Mouse (Mus musculus) R1 (cell line): Measurements from ENCODE around the gene Csk.

Experiments
- DNase-seq: peaks from one replicate; pipeline ENCODE4 v3.0.0-alpha.2; 2018; ENCODE audit warnings: low read depth, low spot score

The Csk gene

GRCm38 (mm10) chr9:57653283-57653682, at the start of gene Csk:
Csk (minus strand) TSS chr9:57653631.
- no peak for DNase-seq

- DNase-seq: no peak
These were observed 45.2 kb upstream of the Csk start for GRCm38 (mm10) chr9:57698466-57699150.

- peak; percentile 37 for DNase-seq
These were observed 43.9 kb upstream of the Csk start for GRCm38 (mm10) chr9:57697380-57697779.

GRCm38 (mm10) chr9:57696380-57697285, 43.2 kb upstream of the Csk start:
- DNase-seq: peak; percentile 55

- no peak for DNase-seq
These were observed 40.7 kb upstream of the Csk start for GRCm38 (mm10) chr9:57694108-57694507.

GRCm38 (mm10) chr9:57688606-57689005, 35.2 kb upstream of the Csk start:
- DNase-seq: no peak

- peak; percentile 79 for DNase-seq
These were observed 34.7 kb upstream of the Csk start for GRCm38 (mm10) chr9:57688158-57688557.

GRCm38 (mm10) chr9:57687751-57688150, 34.3 kb upstream of the Csk start, which contains the start of gene Cyp1a1:
Cyp1a1 (plus strand) TSS chr9:57687928.
- DNase-seq: no peak

- no peak for DNase-seq
These were observed 32.6 kb upstream of the Csk start for GRCm38 (mm10) chr9:57686011-57686410.

GRCm38 (mm10) chr9:57683520-57683919, 30.1 kb upstream of the Csk start, which contains the start of gene Cyp1a2:
Cyp1a2 (minus strand) TSS chr9:57683703.
- no peak for DNase-seq

GRCm38 (mm10) chr9:57681411-57681810, 28.0 kb upstream of the Csk start:
- peak; percentile 31 for DNase-seq

GRCm38 (mm10) chr9:57671500-57671899, 18.1 kb upstream of the Csk start:
- no peak for DNase-seq

GRCm38 (mm10) chr9:57671037-57671436, 17.6 kb upstream of the Csk start:
- DNase-seq: no peak

- no peak for DNase-seq
These were observed 16.1 kb upstream of the Csk start for GRCm38 (mm10) chr9:57669566-57669965.

- DNase-seq: no peak
These were observed 14.8 kb upstream of the Csk start for GRCm38 (mm10) chr9:57668277-57668676.

GRCm38 (mm10) chr9:57667817-57668216, 14.4 kb upstream of the Csk start:
- DNase-seq: no peak

- DNase-seq: no peak
These were observed 13.7 kb upstream of the Csk start for GRCm38 (mm10) chr9:57667136-57667535.

GRCm38 (mm10) chr9:57666536-57666935, 13.1 kb upstream of the Csk start:
- DNase-seq: no peak

GRCm38 (mm10) chr9:57664616-57665015, 11.2 kb upstream of the Csk start:
- DNase-seq: no peak

- no peak for DNase-seq
These were observed 8.1 kb upstream of the Csk start for GRCm38 (mm10) chr9:57661552-57661951.

- no peak for DNase-seq
These were observed 7.1 kb upstream of the Csk start for GRCm38 (mm10) chr9:57660501-57660900.

GRCm38 (mm10) chr9:57659774-57660173, 6.3 kb upstream of the Csk start:
- DNase-seq: peak; percentile 87

- peak; percentile 50 for DNase-seq
These were observed 5.5 kb upstream of the Csk start for GRCm38 (mm10) chr9:57658970-57659369.
